Mouse (Mus musculus) forebrain, embryonic 15.5 days (tissue): ENCODE measurements around the gene Akt1. TPM values are rescaled to one million over a fixed set of nuclear protein-coding genes. Genes with fewer than 3 reads are reported as not detected.
A peak's percentile ranks its signal among the peaks of the same experiment; 100 is the strongest.

Source experiments
- ATAC-seq: fragments of 200-750 bp; cut with Nextera tagmentation; replicated peaks from 2 replicates; pipeline ENCODE4 v1.8.0; 2017; ENCODE audit warnings: mild to moderate bottlenecking, moderate TSS enrichment, moderate library complexity
- H3K27ac ChIP-seq: fragments of 300-500 bp; sonication (generic); replicated peaks from 2 replicates; pipeline ENCODE4 v1.5.1; 2015; ENCODE audit warnings: mild to moderate bottlenecking, inconsistent platforms
- H3K27me3 ChIP-seq: fragments of 300-500 bp; sonication (generic); 2 replicates; pipeline ENCODE4 v1.6.1; 2015; ENCODE audit warnings: inconsistent platforms
- H3K36me3 ChIP-seq: fragments of 300-500 bp; sonication (generic); 2 replicates; pipeline ENCODE4 v1.6.1; 2015; ENCODE audit warnings: mild to moderate bottlenecking, inconsistent platforms
- H3K4me1 ChIP-seq: fragments of 300-500 bp; sonication (generic); 2 replicates; pipeline ENCODE4 v1.6.1; 2015; ENCODE audit warnings: inconsistent platforms
- H3K4me2 ChIP-seq: fragments of 300-500 bp; sonication (generic); replicated peaks from 2 replicates; pipeline ENCODE4 v1.6.1; 2015; ENCODE audit warnings: mild to moderate bottlenecking, inconsistent platforms
- H3K4me3 ChIP-seq: fragments of 300-500 bp; sonication (generic); 2 replicates; pipeline ENCODE4 v1.5.1; 2015; ENCODE audit warnings: mild to moderate bottlenecking, inconsistent platforms
- H3K9ac ChIP-seq: fragments of 300-500 bp; sonication (generic); replicated peaks from 2 replicates; pipeline ENCODE4 v1.6.1; 2015; ENCODE audit warnings: mild to moderate bottlenecking, inconsistent platforms
- H3K9me3 ChIP-seq: fragments of 300-500 bp; sonication (generic); 2 replicates; pipeline ENCODE4 v1.6.1; 2016; ENCODE audit warnings: inconsistent platforms
- WGBS: fragments of 180-500 bp; shearing (Covaris S2); methylation state at CpG from one replicate; pipeline ENCODE4 v1.1.7; 2015; ENCODE audit warnings: mixed read lengths; 5-methylcytosine and 5-hydroxymethylcytosine counted together
- polyA plus RNA-seq: library from polyadenylated mRNA; unstranded; fragments of >200 nt; fragmentation: Nextera tagmentation; extraction: Ambion mirVana; gene quantifications from 2 replicates; pipeline ENCODE4 v1.2.1, GENCODE M21; 2015

The Akt1 gene
- polyA plus RNA-seq, 1 experiment from 2014 or later = 79.1 TPM

GRCm38 (mm10) chr12:112630029-112630428 lies 44.7 kb downstream of the Akt1 start:
- Histone ChIP-seq H3K4me2 (no peak overlapping the region), H3K4me3 (no peak overlapping the region), H3K36me3 (no peaks in the 10 kb centered on the region), H3K27ac (no peak overlapping the region), H3K9me3 (no peaks in the 10 kb centered on the region), H3K9ac (no peak overlapping the region), H3K4me1 (peaks cover 6% of the 10 kb centered on the region), H3K27me3 (no peaks in the 10 kb centered on the region)
- no peak for ATAC-seq
- WGBS = 89% methylated on average over 12 of the region's 12 CpGs

- ATAC-seq = peak; percentile 78
- Histone ChIP-seq H3K27me3 (no peaks in the 10 kb centered on the region), H3K4me3 (peak overlapping the region; percentile 28), H3K4me2 (peak overlapping the region; percentile 44), H3K9me3 (no peaks in the 10 kb centered on the region), H3K9ac (peak overlapping the region; percentile 16; the same call in 1 of the 2 replicates), H3K4me1 (peaks cover 6% of the 10 kb centered on the region), H3K27ac (no peak overlapping the region; the same call in 1 of the 2 replicates), H3K36me3 (no peaks in the 10 kb centered on the region)
- WGBS = 39% methylated on average over 19 of the region's 19 CpGs
Observed at GRCm38 (mm10) chr12:112628928-112629721, 45.6 kb downstream of the Akt1 start.

GRCm38 (mm10) chr12:112628197-112628596 lies 46.5 kb downstream of the Akt1 start:
- Histone ChIP-seq H3K4me1 (peaks cover 6% of the 10 kb centered on the region), H3K36me3 (no peaks in the 10 kb centered on the region), H3K27me3 (no peaks in the 10 kb centered on the region), H3K4me3 (no peak overlapping the region), H3K27ac (no peak overlapping the region), H3K9ac (no peak overlapping the region), H3K4me2 (no peak overlapping the region), H3K9me3 (no peaks in the 10 kb centered on the region)
- ATAC-seq = no peak
- 90% methylated on average over 6 of the region's 6 CpGs for WGBS

GRCm38 (mm10) chr12:112627097-112627881 lies 47.4 kb downstream of the Akt1 start:
- WGBS = 72% methylated on average over 7 of the region's 7 CpGs

GRCm38 (mm10) chr12:112626455-112626854 lies 48.2 kb downstream of the Akt1 start:
- Histone ChIP-seq H3K9me3 (no peaks in the 10 kb centered on the region), H3K36me3 (no peaks in the 10 kb centered on the region), H3K27me3 (0 out of 2 replicates have a peak, but pooled peaks cover 2% of the 10 kb centered on the region), H3K4me3 (no peak overlapping the region), H3K9ac (no peak overlapping the region), H3K27ac (no peak overlapping the region), H3K4me2 (no peak overlapping the region), H3K4me1 (peaks cover 6% of the 10 kb centered on the region)
- no peak for ATAC-seq
- 77% methylated on average over 6 of the region's 6 CpGs for WGBS

More at GRCm38 (mm10) chr12:112627097-112627881, 47.4 kb downstream of the Akt1 start:
- no peaks in the 10 kb centered on the region for H3K27me3 ChIP-seq
- peaks cover 6% of the 10 kb centered on the region for H3K4me1 ChIP-seq
- H3K27ac ChIP-seq = no peak overlapping the region
- no peaks in the 10 kb centered on the region for H3K36me3 ChIP-seq
- no peak overlapping the region for H3K4me2 ChIP-seq
- H3K4me3 ChIP-seq = no peak overlapping the region
- no peak overlapping the region for H3K9ac ChIP-seq
- no peaks in the 10 kb centered on the region for H3K9me3 ChIP-seq
- ATAC-seq = no peak

GRCm38 (mm10) chr12:112625700-112626099 lies 49.0 kb downstream of the Akt1 start:
- H3K27me3 ChIP-seq = peaks cover 6% of the 10 kb centered on the region; the same call in 1 of the 2 replicates
- H3K4me2 ChIP-seq = no peak overlapping the region
- H3K4me3 ChIP-seq = no peak overlapping the region
- WGBS = 93% methylated on average over 4 of the region's 4 CpGs
- H3K4me1 ChIP-seq = peaks cover 6% of the 10 kb centered on the region
- no peak overlapping the region for H3K27ac ChIP-seq
- H3K36me3 ChIP-seq = no peaks in the 10 kb centered on the region
- ATAC-seq = no peak
- no peaks in the 10 kb centered on the region for H3K9me3 ChIP-seq
- H3K9ac ChIP-seq = no peak overlapping the region

GRCm38 (mm10) chr12:112623742-112624141 lies 50.9 kb downstream of the Akt1 start:
- Histone ChIP-seq H3K4me3 (no peak overlapping the region), H3K4me2 (no peak overlapping the region), H3K4me1 (peaks cover 13% of the 10 kb centered on the region), H3K9me3 (no peaks in the 10 kb centered on the region), H3K9ac (no peak overlapping the region), H3K27me3 (peaks cover 13% of the 10 kb centered on the region; the same call in 1 of the 2 replicates), H3K27ac (no peak overlapping the region), H3K36me3 (no peaks in the 10 kb centered on the region)
- 21% methylated on average over 2 of the region's 2 CpGs for WGBS
- ATAC-seq = 0 out of 2 replicates have a peak, but pooled peaks have one; percentile 23

GRCm38 (mm10) chr12:112621900-112622299 lies 52.8 kb downstream of the Akt1 start:
- Histone ChIP-seq H3K27ac (no peak overlapping the region), H3K27me3 (peaks cover 14% of the 10 kb centered on the region; the same call in 1 of the 2 replicates), H3K4me1 (peaks cover 13% of the 10 kb centered on the region), H3K9ac (no peak overlapping the region), H3K9me3 (no peaks in the 10 kb centered on the region), H3K36me3 (no peaks in the 10 kb centered on the region), H3K4me3 (no peak overlapping the region), H3K4me2 (no peak overlapping the region)
- ATAC-seq = no peak
- WGBS = 92% methylated on average over 3 of the region's 3 CpGs

- Histone ChIP-seq H3K4me3 (peak overlapping the region; percentile 55), H3K4me1 (peaks cover 13% of the 10 kb centered on the region), H3K9me3 (no peaks in the 10 kb centered on the region), H3K27ac (no peak overlapping the region), H3K4me2 (peak overlapping the region; percentile 98), H3K9ac (peak overlapping the region; percentile 57), H3K36me3 (no peaks in the 10 kb centered on the region), H3K27me3 (peaks cover 14% of the 10 kb centered on the region; the same call in 1 of the 2 replicates)
- ATAC-seq = peak; percentile 2; the same call in 1 of the 2 replicates
- WGBS = 15% methylated on average over 16 of the region's 16 CpGs
Observed at GRCm38 (mm10) chr12:112620354-112621061, 54.2 kb downstream of the Akt1 start.

GRCm38 (mm10) chr12:112619686-112620353 lies 54.9 kb downstream of the Akt1 start, which contains the start of gene Adssl1:
Adssl1 (plus strand) TSS chr12:112620045.
- WGBS = under 1% methylated on average over 52 of the region's 56 CpGs

More at GRCm38 (mm10) chr12:112619686-112620353, 54.9 kb downstream of the Akt1 start, which contains the start of gene Adssl1:
- no peaks in the 10 kb centered on the region for H3K9me3 ChIP-seq
- H3K4me2 ChIP-seq = peak within 1 kb of the TSS; percentile 98
- peak within 1 kb of the TSS; percentile 57 for H3K9ac ChIP-seq
- H3K4me3 ChIP-seq = peak within 1 kb of the TSS; percentile 55
- no peak within 1 kb of the TSS for H3K27ac ChIP-seq
- peak; percentile 38; the same call in 1 of the 2 replicates for ATAC-seq
- H3K4me1 ChIP-seq = peaks cover 13% of the 10 kb centered on the region
- H3K36me3 ChIP-seq = no peaks in the 10 kb centered on the region
- H3K27me3 ChIP-seq = peaks cover 14% of the 10 kb centered on the region; the same call in 1 of the 2 replicates
